Mouse (Mus musculus) heart, adult 10 weeks (tissue): ENCODE data around the gene Fbxw11. TPM values are rescaled to one million over a fixed set of nuclear protein-coding genes. Genes with fewer than 3 reads are reported as not detected.

ENCODE experiments used
- polyA plus RNA-seq: library from polyadenylated mRNA; stranded (reverse); fragments of 350-450 nt; fragmentation: Illumina TruSeq; extraction: RNeasy Lipid Tissue Mini Kit (QIAGEN cat#74804); gene quantifications from one replicate; pipeline ENCODE4 v1.2.3, GENCODE M21; 2014; ENCODE audit warnings: low read depth, low replicate concordance

The Fbxw11 gene
- 39.0 TPM for polyA plus RNA-seq

GRCm38 (mm10) chr11:32642249-32642876 is at the start of gene Fbxw11:
Gene Fbxw11, plus strand, starts transcription at chr11:32642724.

Other genes with a start within 250 kb of the Fbxw11 start
- 5.8 TPM for gene Ubtd2, start 187.4 kb upstream of the Fbxw11 start, polyA plus RNA-seq
- not detected for gene Efcab9, start 110.6 kb upstream of the Fbxw11 start, polyA plus RNA-seq
- 7.0 TPM for gene Stk10, start 109.4 kb upstream of the Fbxw11 start, polyA plus RNA-seq
- not detected for gene Smim23, start 181.9 kb downstream of the Fbxw11 start, polyA plus RNA-seq